Comparison of ENCODE assay signal across 8 mouse cellular contexts in genomic region chr9:64771236-64771635, GRCm38 (mm10). TPM values are rescaled to one million over a fixed set of nuclear protein-coding genes. Genes with fewer than 3 reads are reported as not detected.
DNase-seq lines count a peak whose midpoint lies in the region; ATAC-seq lines count a peak whose summit lies in the region.

No protein-coding gene starts in this region.

- peak; percentile 82 for DNase-seq in layer of hippocampus, adult 11-12 months (ENCODE audit: low spot score)
- DNase-seq in layer of hippocampus, adult 9-10 months (ENCODE audit: low spot score) = no peak
- DNase-seq in adrenal gland, postnatal 14 days = peak; percentile 82
- DNase-seq in layer of hippocampus, postnatal 14 days (ENCODE audit: low spot score in 2 of 2) = peak; percentile 42 to 52
- DNase-seq in right cerebral cortex, adult 18-20 months = peak; percentile 60
- DNase-seq in embryo, embryonic 10.5 days (ENCODE audit: low spot score) = no peak
- no peak for DNase-seq in spleen, postnatal 14 days (ENCODE audit: low spot score in 2 of 2)

- ATAC-seq in granulocyte monocyte progenitor cell, adult 5-6 weeks (replicated peaks; ENCODE audit: poor library complexity, severe bottlenecking) = peak; percentile 98

RNA-seq across cellular contexts. Expression of gene Rab11a, which starts 33.7 kb away (rescaled TPM):
- 226 and 237 TPM in 2 replicates for total RNA-seq in adrenal gland, postnatal 14 days (2021)
- 105 and 130 TPM in 2 replicates for total RNA-seq in granulocyte monocyte progenitor cell, adult 5-6 weeks (2014; fragmentation: Nextera tagmentation)
- 92.5 and 116 TPM in 2 replicates for total RNA-seq in granulocyte monocyte progenitor cell, adult 5-6 weeks (2017)
- total RNA-seq in layer of hippocampus, postnatal 14 days (2021) = 100 to 1,000 TPM; 318 to 321 TPM

RNA-seq across cellular contexts. Expression of gene Dennd4a, which starts 39.9 kb away (rescaled TPM):
- total RNA-seq in adrenal gland, postnatal 14 days (2021) = 18.6 and 20.7 TPM in 2 replicates
- total RNA-seq in granulocyte monocyte progenitor cell, adult 5-6 weeks (2014; fragmentation: Nextera tagmentation) = 39.8 and 61.0 TPM in 2 replicates
- 27.5 and 28.0 TPM in 2 replicates for total RNA-seq in granulocyte monocyte progenitor cell, adult 5-6 weeks (2017)
- 10 to 100 TPM; 48.7 to 52.2 TPM for total RNA-seq in layer of hippocampus, postnatal 14 days (2021)

Comparison
In these comparisons a context has a peak if more than half of its experiments do, and no peak if none do; other contexts are left out.
1. DNase-seq: peak in layer of hippocampus, adult 11-12 months (single experiment), adrenal gland, postnatal 14 days (single experiment), layer of hippocampus, postnatal 14 days (2 of 2) and right cerebral cortex, adult 18-20 months (single experiment); none in layer of hippocampus, adult 9-10 months (single experiment), embryo, embryonic 10.5 days (single experiment) and spleen, postnatal 14 days (0 of 2).